Mouse (Mus musculus) megakaryocyte-erythroid progenitor cell, adult 5 weeks (primary cell): ENCODE measurements around the gene Hecw1. TPM values are rescaled to one million over a fixed set of nuclear protein-coding genes. Genes with fewer than 3 reads are reported as not detected.

Source experiments
- polyA plus RNA-seq: library from polyadenylated mRNA; stranded (reverse); fragments of >175 nt; gene quantifications from 2 replicates; pipeline ENCODE4 v1.2.3, GENCODE M21; 2012

Gene Hecw1
- polyA plus RNA-seq = not detected in 2 replicates

GRCm38 (mm10) chr13:14522906-14523269 lies at the start of gene Hecw1:
Gene Hecw1, minus strand, starts transcription at chr13:14523228.

Other genes starting within 250 kb of the Hecw1 start
- gene Mrpl32, start 89.9 kb upstream of the Hecw1 start, polyA plus RNA-seq = 19.0 and 19.8 TPM in 2 replicates
- gene Psma2, start 90.0 kb upstream of the Hecw1 start, polyA plus RNA-seq = 4.8 and 6.1 TPM in 2 replicates
- gene AW209491, start 106.9 kb upstream of the Hecw1 start, polyA plus RNA-seq = 0.66 and 0.77 TPM in 2 replicates